Mouse (Mus musculus) gastrocnemius, adult 8-10 months (tissue): ENCODE data around the gene Bmp6. TPM values are rescaled to one million over a fixed set of nuclear protein-coding genes. Genes with fewer than 3 reads are reported as not detected.

Experiments
- DNase-seq, 2 experiments: peaks; one replicate each; pipeline ENCODE4 v3.0.0; 2022; ENCODE audit warnings: low spot score in 2 of 2
- total RNA-seq, 4 experiments: library from RNA; stranded (reverse); gene quantifications; 2 replicates each; pipeline ENCODE4 v1.2.4; 2022

The Bmp6 gene
- total RNA-seq, 4 experiments from 2014 or later, result 5.0 to 11.7 (median 9.3) TPM

DNA sequence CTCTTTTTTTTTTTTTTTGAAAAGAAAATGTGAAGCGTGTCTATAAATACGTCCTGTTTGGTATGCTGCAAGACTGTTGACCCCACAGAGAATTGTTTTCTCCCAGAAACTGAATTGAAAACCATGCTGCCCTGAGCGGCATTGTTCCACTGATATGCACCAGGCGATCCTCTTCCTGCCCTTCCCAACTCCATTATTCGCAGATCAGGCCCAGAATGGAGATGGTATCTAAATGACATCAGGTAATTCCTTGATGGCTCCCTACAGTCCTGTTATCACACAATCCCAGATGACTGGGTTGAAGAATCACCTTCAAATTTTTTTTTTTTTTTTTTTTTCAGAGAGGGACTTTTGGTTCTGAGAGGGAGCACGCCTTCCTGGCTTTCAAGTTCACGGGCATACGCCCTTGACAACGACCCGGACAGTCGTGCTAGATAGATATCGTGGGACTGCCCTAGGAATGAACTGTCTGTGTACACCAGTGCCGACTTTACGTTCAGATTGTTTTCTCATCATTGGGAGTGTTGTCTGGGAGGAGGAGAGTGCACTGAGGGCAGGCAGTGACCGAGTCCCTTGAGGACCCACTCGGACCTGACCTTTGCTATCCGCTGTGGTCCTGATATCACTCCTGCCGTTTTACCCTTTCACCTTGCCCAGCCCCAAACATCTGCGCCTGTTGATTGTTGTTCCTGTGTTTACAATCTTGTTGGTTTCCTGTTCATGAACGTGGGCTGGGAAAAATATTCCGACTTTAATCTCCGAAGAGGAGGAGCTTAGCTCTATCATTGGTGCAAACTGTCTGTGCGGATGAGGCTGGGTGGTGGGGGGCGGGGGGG, 8.7 kb downstream of the Bmp6 start:
- no peak for DNase-seq

DNA sequence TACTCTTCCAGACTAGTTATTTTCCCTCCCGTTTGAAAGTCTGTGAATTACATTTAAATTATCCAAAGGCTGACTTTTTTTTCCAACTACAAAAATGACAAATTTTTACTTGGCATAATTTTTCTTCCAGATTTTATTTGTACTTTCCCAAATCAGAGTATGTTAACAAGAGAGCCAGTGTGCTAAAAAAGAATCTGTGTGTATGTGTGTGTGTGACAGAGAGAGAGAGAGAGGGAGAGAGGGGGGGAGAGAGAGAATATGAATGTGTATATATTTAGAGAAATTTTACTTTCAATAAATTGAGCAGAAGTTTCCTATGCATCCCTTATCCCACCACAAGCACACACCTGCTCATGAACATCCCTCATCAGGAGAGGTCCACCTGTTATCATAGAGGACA, 9.4 kb downstream of the Bmp6 start:
- DNase-seq, result no peak

DNA sequence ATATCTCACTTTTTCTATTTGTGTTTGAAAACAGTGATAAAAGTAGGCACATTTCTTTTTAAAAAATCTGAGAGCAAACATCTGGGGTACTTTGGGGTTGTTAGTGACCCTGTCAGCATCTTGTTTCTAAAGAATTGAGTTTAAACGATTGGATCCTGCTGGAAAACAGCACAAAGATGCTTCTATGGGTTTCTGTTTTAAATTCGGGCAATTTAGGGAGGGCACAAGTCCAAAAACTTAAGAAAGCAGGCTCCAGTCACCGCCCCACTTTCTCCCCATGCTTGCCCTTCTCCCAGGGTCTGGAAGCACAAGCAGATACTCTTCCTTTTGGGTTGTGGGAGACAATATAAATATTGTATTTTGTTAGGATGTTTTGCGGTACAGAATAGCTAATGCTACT, 14.1 kb downstream of the Bmp6 start:
- no peak for DNase-seq

DNA sequence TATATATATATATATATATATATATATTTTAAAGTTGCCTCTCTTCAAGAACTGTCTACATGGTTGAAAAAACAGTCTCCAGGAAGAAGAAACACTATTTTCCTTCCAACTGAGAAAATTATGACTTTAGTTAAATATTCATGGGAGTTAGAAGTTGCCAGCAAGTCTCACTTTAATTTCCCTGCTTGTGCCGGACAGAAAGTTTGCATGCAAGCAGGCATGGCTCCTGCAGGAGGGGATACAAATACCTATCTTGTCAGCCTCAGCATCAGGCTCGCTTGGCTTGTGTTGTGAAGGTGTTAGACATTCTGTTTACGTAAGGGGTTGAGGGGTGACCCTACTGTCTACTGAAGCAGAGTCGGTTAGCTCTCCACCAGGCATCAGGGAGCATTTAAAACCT, 17.8 kb downstream of the Bmp6 start:
- DNase-seq, result no peak

DNA sequence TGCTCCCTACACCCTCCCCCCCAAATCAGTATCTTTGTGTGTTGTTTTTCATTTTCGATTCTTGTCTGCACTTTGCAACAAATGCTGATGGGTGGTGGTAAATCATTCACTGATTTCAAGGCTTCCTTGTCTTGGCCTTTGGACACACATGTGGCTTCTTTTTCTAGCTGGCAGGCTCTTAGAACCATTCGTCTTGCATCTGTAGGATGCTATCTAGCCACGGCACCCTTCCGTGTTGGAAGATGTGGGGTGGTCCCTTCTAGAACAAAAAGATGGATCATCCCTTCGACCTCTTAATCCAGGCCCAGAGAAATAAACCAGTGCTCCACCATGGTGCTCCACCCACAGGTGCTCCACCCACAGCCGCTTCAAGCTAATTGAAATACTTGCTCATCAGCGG, 19.0 kb downstream of the Bmp6 start:
- no peak for DNase-seq

DNA sequence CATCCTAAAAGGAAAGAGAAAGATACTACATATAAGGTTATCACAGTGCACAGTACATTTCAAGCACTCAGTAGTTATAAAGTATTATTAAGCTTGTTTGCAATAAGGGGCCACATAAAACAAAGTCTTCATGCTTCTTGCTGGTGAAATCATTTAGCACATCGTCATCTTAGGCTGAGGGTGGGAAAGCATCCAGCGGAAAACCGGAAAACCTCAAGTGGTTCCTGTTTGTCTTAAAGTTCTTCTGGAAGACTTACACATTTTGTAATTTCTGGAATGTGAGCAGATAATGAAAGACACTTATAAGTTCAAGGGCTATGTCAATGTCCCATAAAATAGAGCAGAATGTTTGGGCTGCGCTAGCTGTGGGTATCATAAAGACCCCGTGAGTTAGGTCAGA, 24.7 kb downstream of the Bmp6 start:
- no peak for DNase-seq

DNA sequence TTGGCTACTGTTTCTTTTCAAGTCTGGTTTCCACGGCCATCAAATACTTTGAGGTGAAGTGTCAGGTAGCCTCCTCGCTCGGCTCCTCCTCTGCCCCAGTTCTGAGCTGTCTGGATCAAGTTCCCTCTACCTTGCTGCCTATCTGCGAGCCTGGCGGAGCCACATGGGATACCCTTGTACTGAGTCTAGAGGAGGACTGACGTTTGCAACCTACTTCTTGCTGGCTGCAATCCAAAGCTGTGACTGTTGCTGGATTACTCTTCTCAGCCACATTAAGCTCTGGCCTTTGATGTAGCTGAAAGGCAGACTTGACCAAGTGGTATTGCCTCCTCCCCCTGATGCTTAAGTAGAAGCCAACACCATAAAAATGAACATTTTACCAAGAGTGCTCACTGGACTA, 31.2 kb downstream of the Bmp6 start:
- peak in 1 of 2 experiments; percentile 30 for DNase-seq

DNA sequence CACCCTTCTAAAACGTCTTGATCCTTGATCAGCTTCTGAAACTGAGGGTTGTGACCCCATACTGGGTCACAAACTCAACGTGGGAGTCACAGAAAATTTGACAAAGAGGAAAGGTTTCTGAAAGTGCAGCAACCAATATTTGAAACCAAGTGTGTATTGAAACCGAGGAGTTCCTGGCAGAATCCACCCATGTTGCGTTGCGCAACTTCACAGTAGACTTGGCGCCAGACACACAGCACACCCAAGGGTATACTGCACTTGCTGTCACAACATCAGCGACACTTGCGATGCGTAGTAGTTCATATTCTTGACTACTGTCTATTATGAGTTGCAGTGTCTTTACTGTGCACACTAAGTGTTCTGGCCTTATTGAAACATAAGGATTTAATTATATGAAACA, 32.4 kb downstream of the Bmp6 start:
- DNase-seq, result peak; percentile 25 to 33

DNA sequence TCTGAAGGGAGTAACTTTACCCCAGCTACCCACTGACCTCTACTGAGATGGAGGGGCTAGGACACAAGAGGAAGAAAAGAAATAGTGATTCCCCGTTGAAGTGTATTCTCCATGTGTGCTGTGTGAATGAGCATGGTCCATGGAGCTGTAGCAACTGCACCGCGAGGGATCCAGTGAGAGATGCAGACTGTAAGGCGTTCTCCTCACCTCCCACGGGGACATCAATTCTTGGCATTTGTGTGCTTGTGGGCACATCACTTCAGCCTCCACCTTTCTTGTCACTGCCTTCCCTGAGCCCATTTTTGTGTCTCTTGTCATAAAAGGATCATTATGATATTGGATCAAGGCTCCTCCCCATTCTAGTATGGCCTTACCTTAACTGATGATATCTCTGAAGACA, 34.9 kb downstream of the Bmp6 start:
- no peak for DNase-seq

DNA sequence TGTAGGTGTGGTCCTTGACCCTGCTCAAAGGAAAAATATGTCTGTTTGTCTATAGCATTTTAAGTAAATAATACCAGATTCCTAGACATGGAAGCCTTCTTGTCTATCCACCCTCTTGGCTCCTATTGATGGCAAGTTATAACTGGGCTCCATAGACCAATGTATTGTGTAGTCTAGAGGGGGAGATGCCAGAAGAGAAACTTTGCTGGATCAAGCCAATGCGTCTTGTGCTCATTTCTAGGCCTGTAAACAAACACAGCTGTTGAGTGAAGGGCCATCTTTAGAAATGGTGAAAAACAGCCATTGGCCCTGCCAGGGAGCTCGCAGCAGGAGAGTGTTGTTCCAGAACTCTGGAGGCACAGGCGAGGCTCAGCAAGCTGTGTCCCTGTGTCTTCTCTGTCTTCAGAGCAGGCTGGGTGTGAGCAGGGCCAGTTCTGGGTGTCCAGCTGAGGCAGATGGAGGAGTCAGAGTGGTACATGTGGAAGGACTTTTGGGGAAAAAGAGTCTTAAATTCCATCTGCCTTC, 41.2 kb downstream of the Bmp6 start:
- DNase-seq, result no peak

DNA sequence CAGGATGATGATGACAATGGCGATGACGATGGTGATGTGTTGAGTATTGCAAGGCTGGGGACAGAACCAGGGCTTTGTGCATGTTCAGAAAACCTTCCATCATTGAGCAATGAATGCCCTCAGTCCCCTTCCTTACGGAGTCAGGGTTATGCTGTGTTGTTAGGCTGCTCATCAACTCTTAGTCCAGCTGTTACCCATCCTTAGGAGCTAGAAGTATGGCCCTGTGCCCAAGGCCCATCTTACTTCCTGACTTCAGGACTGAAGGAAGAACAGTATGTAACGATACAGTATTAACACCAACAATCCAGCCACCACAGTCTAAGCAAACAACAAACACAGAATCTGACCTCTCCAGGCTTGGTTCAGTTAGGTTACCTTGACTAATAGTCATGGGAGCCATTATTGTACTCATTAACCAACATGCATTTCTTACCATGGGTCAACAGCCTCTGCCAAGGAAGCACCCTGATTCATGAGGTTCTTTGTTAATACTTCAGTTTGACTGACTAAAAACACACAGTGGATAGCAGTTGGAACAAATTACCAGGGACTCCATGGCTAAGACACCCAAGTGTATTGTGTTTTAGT, 42.6 kb downstream of the Bmp6 start:
- DNase-seq, result no peak

DNA sequence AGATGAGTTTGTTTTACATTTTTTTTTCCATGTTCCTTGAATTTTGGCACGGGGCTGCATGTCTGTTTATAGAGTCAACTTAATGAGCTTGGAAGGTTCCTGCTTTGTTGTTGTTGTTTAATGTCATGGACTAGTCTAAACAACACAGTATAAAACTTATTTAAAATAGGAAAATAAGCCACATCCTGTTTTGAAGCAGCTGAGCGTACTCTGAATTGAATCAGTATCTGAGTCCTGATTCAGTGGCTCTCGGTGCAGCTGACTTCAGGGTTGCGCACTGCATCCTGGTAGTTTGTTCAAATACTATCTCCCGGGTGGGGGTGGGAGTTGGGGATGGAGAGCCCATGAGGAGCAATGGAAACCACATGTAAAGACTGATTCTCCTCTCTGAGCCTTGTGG, 48.5 kb downstream of the Bmp6 start:
- DNase-seq, result no peak

DNA sequence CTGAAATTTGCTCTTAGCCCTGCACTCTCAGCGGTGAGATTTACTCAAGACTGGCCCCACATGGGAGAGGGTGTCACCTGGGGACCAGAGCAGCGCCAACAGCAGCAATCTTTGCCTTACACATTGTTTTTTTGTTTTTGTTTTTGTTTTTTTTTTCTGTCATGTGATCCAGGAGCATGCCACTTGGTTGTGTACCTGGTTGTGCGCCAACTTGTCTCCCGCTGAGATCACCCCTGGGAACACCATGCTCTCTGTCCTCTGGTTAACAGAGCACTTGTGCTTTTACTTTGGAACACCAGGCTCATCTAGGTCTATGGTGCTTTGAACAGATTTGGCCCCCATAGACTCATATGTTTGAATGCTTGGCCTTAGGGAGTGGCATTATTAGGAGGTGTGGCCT, 50.1 kb downstream of the Bmp6 start:
- no peak for DNase-seq

DNA sequence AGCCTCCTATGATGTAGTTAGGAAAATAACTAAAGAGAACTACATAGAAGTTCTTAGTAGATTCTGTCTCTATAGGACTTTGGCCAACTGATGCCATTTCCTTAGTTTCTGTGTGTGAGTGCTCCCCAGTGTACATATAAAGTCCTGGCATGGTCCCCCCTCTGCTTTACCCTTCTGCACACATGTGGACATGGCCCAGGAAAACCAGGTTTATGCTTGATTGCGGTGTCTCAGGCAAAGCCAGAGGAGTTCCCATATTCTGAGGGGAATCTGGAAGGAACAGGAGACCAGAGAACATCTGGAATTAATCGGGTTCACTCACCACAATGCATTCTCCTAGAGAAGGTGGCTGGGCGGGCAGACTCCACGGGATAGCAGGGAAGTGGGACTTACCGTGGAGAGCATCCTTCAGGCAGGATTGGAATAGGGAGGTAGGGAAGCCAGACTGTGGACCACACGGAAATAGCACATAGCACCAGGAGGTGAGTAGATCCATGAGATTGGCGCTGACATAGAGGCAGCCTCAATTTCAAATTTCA, 52.2 kb downstream of the Bmp6 start:
- no peak for DNase-seq

DNA sequence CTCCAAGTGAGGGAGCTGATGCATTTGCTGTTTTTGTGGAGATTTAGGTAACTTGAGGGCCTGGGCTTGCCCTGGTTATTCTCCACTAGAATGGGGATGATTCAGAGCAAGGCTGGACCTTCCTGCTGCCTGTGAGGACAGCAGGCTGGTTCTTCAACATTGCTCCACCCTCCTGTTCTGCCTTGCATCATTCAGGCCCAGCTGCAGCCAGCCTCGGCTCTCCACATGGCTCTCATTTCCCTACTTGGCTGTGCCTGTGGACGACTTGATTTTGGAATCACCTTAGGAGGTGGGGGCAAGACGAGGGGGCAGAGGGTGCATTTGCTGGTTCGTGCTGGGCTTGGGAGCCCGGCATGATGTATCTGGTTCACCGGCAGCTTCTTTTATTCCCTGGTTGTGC, 53.8 kb downstream of the Bmp6 start:
- DNase-seq, result peak; percentile 17 to 23

DNA sequence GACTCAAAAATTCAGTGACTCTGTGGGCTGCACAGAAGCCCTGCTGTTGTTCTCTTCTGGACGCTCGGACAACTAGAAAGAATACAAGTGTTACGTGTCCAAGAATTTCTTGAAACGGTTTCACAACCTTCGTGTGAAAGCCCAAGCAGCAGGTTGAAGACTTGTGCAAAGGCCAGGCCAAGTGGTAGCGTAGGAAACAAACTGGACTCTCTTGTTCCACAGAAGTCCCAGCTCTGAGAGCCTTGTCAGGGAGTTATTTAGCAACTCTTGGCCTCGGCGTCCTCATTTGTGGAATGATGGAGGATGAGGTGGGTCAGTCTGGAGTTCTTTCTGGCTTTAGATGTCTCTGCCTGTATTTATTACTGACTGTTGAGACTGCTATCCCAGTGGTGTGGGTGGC, 55.8 kb downstream of the Bmp6 start:
- DNase-seq, result no peak

DNA sequence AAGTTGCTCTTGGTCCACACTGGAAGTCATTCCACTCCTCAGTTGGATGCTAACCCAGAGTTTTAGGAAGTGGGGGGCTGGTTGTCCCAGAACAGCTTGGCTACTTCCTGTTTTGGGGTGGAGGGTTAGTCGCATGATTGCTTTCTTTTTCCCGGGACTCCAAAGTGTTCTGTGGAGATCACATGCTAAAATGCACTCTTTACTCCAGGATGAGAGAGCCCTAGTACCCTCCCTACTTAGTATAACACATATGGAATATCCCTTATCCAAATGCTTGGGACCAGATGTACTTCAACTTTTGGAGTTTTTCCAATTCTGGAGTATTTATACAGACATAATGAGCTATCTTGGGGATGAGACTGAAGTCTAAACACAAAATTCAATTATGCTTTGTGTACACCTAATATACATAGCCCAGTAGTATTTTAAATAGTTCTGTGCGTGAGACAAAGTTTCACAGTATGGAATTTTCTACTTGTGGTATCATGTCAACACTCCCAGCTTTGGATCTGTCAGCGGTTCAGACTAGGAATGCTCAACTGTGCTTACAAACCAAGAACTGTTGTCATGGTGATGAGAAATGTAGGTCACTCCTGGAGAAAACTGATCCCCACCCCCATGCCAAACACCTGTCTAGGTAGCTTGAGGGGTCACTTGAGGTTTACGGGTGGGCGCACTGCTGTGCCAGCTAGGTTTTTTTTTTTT, 62.9 kb downstream of the Bmp6 start:
- DNase-seq, result no peak

DNA sequence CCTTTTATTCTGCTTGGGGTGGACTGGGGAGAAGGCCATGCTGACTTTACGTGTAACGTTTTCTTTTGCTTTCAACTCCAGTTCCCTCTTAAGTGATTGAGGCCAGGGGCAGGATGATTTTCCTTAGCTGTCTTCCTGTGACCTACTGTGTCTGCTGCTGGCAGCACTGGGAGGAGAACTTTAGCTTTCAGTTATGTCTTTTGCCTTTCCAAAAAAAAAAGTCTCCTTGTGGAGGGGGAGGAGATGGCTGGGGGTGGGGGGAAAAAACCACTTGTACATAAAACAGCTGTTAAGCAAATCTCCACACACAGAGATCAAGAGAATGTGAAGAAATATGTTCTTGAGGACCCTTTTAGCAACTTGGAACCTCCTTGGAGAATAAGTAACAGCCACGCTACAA, 63.7 kb downstream of the Bmp6 start:
- DNase-seq, result no peak

DNA sequence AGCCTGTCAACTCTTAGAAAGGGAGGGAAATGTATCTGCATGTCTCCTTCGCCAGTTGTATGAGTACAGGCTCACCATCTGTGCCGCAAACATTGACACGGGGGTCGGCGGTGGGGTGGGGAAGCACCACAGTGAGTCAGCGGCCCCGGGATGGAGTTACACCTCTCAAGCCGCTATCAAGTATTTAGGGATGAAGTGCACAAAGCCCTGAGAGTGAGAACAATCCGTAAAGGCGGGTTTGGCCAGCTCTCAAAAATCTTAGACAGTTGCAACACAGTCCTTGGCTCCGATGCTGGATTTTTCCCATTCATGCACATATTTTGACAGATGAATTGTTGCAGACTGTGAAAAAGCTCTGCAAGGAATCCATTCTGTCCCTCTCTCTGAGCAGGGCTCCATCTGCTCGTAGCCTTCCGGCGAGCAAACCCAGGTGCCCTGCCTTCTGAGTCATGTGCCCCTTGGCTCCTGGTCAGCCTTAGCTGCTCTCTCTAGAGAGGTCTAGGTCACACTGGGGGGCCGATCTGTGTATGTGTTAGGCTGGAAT, 65.5 kb downstream of the Bmp6 start:
- DNase-seq, result peak; percentile 60 to 63

DNA sequence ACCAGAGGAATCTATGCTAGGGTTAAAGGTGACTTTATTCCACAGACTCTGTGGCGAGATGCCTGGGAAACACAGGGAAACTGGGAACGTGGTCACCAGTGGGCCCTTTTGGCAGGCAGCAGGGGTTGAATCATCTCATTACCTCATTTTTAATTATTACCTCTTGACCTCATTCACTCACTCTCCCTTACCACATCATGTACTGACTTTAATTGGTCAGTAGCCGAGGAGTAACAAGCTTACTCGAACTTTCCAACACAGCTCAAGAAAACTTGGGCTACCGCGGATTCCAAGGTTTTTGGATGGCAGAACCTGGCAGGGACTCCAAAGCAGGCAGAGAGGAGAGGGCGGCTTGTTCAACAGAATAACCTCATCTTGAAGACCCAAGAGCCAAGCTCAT, 74.9 kb downstream of the Bmp6 start:
- DNase-seq, result no peak

DNA sequence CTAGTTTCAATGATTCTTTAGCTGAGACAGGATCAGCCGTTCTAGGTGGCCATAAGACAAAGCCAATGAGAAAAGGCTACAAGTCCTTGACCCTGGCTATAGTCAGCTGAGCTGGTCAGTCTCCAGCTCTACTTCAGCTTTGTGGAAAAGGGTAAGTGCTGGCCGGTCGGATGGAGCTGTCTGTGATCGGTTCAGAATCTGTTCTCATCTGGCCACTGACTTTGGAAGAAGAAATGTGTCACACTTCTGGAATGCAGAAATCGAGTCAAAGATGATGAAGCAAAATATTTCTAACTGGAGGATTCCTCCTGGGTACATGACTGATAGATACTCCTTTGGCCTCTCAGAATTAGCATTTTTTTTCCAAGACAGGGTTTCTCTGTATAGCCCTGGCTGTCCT, 77.6 kb downstream of the Bmp6 start:
- DNase-seq, result no peak

DNA sequence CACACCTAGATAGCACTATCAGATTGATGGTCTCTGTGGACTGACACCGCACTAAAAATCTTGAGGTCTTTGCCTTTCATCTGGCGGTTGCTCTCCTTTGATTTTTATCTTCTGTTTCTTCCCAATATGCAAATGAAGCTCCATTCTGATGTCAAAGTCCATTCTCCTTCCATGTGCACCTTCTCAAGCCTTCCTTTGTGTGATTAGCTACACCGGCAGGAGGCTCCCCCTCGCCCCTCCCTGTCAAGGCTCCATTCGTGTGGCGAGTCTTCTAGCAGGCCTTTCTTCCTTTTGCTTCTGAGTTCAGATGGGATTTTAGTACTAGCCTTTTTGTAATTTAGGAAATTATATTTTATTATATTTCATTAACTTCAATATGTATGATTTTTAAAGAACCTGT, 80.4 kb downstream of the Bmp6 start:
- DNase-seq, result no peak
